Mouse (Mus musculus): ENCODE data around the gene B230118H07Rik. TPM values are rescaled to one million over a fixed set of nuclear protein-coding genes. Genes with fewer than 3 reads are reported as not detected.

The B230118H07Rik gene
- polyA plus RNA-seq, 2 experiments, result 4.8 to 21.3 TPM

DNA sequence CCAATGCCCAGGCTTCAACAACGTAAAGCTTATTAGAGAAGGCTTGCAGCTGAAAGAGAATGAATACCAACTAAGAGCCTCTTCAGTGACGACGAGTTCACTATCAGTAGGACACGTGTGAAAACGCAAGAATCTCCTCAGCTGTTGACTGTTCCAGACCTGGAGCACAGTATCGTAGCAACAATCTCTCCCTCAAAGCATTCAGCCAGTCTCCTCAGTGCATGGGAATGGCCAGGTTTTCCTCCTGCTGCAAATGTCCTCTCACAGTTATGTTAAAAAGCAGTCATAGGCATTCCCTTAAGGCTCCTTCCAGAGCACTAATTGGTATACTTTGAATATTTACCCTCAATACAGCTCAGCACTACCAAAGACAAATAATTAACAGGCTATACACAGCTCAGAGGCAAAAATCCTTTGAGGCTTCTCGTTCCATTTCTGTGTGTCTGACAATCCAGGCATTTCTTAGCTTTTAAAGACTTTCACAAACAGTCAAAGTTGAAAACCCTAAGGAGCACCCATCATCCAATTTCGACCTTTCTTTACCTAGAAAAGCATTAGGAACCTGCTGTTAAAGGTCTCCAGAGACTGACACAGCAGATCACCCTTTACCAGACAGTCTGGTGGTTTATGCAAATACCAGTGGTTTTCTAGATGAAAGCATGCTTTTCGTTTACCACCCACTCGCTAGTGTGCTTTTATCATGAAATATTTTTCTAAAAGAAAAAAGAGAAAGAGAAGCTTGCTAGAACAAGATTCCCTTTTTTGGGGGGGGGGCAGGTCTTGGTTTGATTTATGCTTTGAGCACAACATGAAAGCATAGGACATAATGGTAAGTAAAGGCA is 33.6 kb downstream of the B230118H07Rik start:
- no peak for TF ChIP-seq EP300 (IDR thresholded peaks at IDR 0.05; ENCODE audit: low read depth)

GRCm38 (mm10) chr2:101610861-101611260 is 38.5 kb downstream of the B230118H07Rik start:
- no peaks in the 10 kb centered on the region for H3K27me3 ChIP-seq (ENCODE audit: control insufficient read depth, insufficient read depth, low read length)
- 66% methylated on average over 3 of the region's 3 CpGs for WGBS (ENCODE audit: insufficient replicate concordance)
- TF ChIP-seq CTCF (IDR thresholded peaks at IDR 0.05; ENCODE audit: low read depth) (no peak), EP300 (IDR thresholded peaks at IDR 0.05; ENCODE audit: low read depth) (no peak)
- H3K4me3 ChIP-seq (ENCODE audit: insufficient read depth in 1 of 2, low read depth in 2 of 2, low read length in 2 of 2), result no peak overlapping the region
- H3K4me1 ChIP-seq (replicated peaks; ENCODE audit: control insufficient read depth in 2 of 2, insufficient read depth in 2 of 2, low read length in 1 of 2), result no peaks in the 10 kb centered on the region
- no peak for DNase-seq (ENCODE audit: low read depth in 3 of 3, low spot score in 3 of 3)
- ATAC-seq (ENCODE audit: insufficient read depth), result no peak
- no peaks in the 10 kb centered on the region for H3K9me3 ChIP-seq (ENCODE audit: control insufficient read depth, low read length)
- H3K27ac ChIP-seq, result no peak overlapping the region
- H3K36me3 ChIP-seq (replicated peaks; ENCODE audit: control insufficient read depth, insufficient read depth, low read depth), result no peaks in the 10 kb centered on the region
- H3K4me2 ChIP-seq (ENCODE audit: low read depth), result no peak overlapping the region
- no peak overlapping the region for H3K9ac ChIP-seq (replicated peaks)

More for the DNA sequence above, 33.6 kb downstream of the B230118H07Rik start:
- Histone ChIP-seq H3K4me2 (ENCODE audit: low read depth) (no peak overlapping the region), H3K4me1 (replicated peaks; ENCODE audit: control insufficient read depth in 2 of 2, insufficient read depth in 2 of 2, low read length in 1 of 2) (no peaks in the 10 kb centered on the region), H3K4me3 (ENCODE audit: insufficient read depth in 1 of 2, low read depth in 2 of 2, low read length in 2 of 2) (no peak overlapping the region), H3K9ac (replicated peaks) (no peak overlapping the region), H3K9me3 (ENCODE audit: control insufficient read depth, low read length) (no peaks in the 10 kb centered on the region), H3K36me3 (replicated peaks; ENCODE audit: control insufficient read depth, insufficient read depth, low read depth) (no peaks in the 10 kb centered on the region), H3K27me3 (ENCODE audit: control insufficient read depth, insufficient read depth, low read length) (no peaks in the 10 kb centered on the region), H3K27ac (no peak overlapping the region)
- 57% methylated on average over 10 of the region's 10 CpGs for WGBS (ENCODE audit: insufficient replicate concordance)
- ATAC-seq (ENCODE audit: insufficient read depth), result no peak
- no peak for DNase-seq (ENCODE audit: low read depth in 3 of 3, low spot score in 3 of 3)

GRCm38 (mm10) chr2:101608232-101608894 is 41.0 kb downstream of the B230118H07Rik start:
- H3K4me3 ChIP-seq (ENCODE audit: insufficient read depth in 1 of 2, low read depth in 2 of 2, low read length in 2 of 2), result no peak overlapping the region
- no peaks in the 10 kb centered on the region for H3K36me3 ChIP-seq (replicated peaks; ENCODE audit: control insufficient read depth, insufficient read depth, low read depth)
- no peak overlapping the region for H3K27ac ChIP-seq
- no peak overlapping the region for H3K4me2 ChIP-seq (ENCODE audit: low read depth)
- ATAC-seq (ENCODE audit: insufficient read depth) (peak; percentile 26; the same call in 1 of the 2 replicates), DNase-seq (ENCODE audit: low read depth in 3 of 3, low spot score in 3 of 3) (no peak)
- no peaks in the 10 kb centered on the region for H3K9me3 ChIP-seq (ENCODE audit: control insufficient read depth, low read length)
- 62% methylated on average over 7 of the region's 7 CpGs for WGBS (ENCODE audit: insufficient replicate concordance)
- H3K4me1 ChIP-seq (replicated peaks; ENCODE audit: control insufficient read depth in 2 of 2, insufficient read depth in 2 of 2, low read length in 1 of 2), result no peaks in the 10 kb centered on the region
- H3K27me3 ChIP-seq (ENCODE audit: control insufficient read depth, insufficient read depth, low read length), result no peaks in the 10 kb centered on the region
- TF ChIP-seq CTCF (IDR thresholded peaks at IDR 0.05; ENCODE audit: low read depth), result no peak
- no peak for TF ChIP-seq EP300 (IDR thresholded peaks at IDR 0.05; ENCODE audit: low read depth)
- no peak overlapping the region for H3K9ac ChIP-seq (replicated peaks)

DNA sequence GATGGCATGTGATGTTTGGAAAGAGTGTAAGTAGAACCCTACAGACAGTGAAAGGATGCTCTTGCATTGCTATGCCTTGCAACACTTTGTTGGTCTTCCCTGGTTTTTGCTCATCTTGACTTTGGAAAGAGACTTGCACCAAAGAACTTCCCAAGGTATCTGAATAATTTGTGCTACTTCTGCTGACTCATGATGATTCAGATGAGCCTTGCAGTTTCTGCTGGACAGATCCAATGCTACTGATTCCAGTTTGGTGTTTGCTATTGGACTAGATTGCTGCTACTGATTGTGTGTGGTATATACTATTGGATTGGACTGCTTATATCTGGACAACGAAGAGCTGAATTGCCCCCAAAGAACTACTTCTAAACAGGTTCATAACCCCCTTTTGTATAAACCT is 46.2 kb downstream of the B230118H07Rik start:
- no peak overlapping the region for H3K9ac ChIP-seq (replicated peaks)
- H3K36me3 ChIP-seq (replicated peaks; ENCODE audit: control insufficient read depth, insufficient read depth, low read depth), result no peaks in the 10 kb centered on the region
- ATAC-seq (ENCODE audit: insufficient read depth) (no peak), DNase-seq (ENCODE audit: low read depth in 3 of 3, low spot score in 3 of 3) (peak in 1 of 3 experiments; percentile 3)
- no peaks in the 10 kb centered on the region for H3K27me3 ChIP-seq (ENCODE audit: control insufficient read depth, insufficient read depth, low read length)
- TF ChIP-seq CTCF (IDR thresholded peaks at IDR 0.05; ENCODE audit: low read depth) (no peak), EP300 (IDR thresholded peaks at IDR 0.05; ENCODE audit: low read depth) (no peak)
- H3K27ac ChIP-seq, result no peak overlapping the region
- H3K9me3 ChIP-seq (ENCODE audit: control insufficient read depth, low read length), result no peaks in the 10 kb centered on the region
- H3K4me3 ChIP-seq (ENCODE audit: insufficient read depth in 1 of 2, low read depth in 2 of 2, low read length in 2 of 2), result no peak overlapping the region
- WGBS (ENCODE audit: insufficient replicate concordance), result 60% methylated on average over 1 of the region's 1 CpGs
- no peak overlapping the region for H3K4me2 ChIP-seq (ENCODE audit: low read depth)
- H3K4me1 ChIP-seq (replicated peaks; ENCODE audit: control insufficient read depth in 2 of 2, insufficient read depth in 2 of 2, low read length in 1 of 2), result no peaks in the 10 kb centered on the region

GRCm38 (mm10) chr2:101600703-101601102 is 48.6 kb downstream of the B230118H07Rik start:
- no peaks in the 10 kb centered on the region for H3K27me3 ChIP-seq (ENCODE audit: control insufficient read depth, insufficient read depth, low read length)
- TF ChIP-seq EP300 (IDR thresholded peaks at IDR 0.05; ENCODE audit: low read depth), result no peak
- TF ChIP-seq CTCF (IDR thresholded peaks at IDR 0.05; ENCODE audit: low read depth), result no peak
- H3K9me3 ChIP-seq (ENCODE audit: control insufficient read depth, low read length), result no peaks in the 10 kb centered on the region
- H3K9ac ChIP-seq (replicated peaks), result no peak overlapping the region
- no peak overlapping the region for H3K27ac ChIP-seq
- ATAC-seq (ENCODE audit: insufficient read depth), result no peak
- no peaks in the 10 kb centered on the region for H3K4me1 ChIP-seq (replicated peaks; ENCODE audit: control insufficient read depth in 2 of 2, insufficient read depth in 2 of 2, low read length in 1 of 2)
- H3K4me2 ChIP-seq (ENCODE audit: low read depth), result no peak overlapping the region
- H3K36me3 ChIP-seq (replicated peaks; ENCODE audit: control insufficient read depth, insufficient read depth, low read depth), result no peaks in the 10 kb centered on the region
- WGBS (ENCODE audit: insufficient replicate concordance), result 44% methylated on average over 8 of the region's 8 CpGs
- no peak for DNase-seq (ENCODE audit: low read depth in 3 of 3, low spot score in 3 of 3)
- H3K4me3 ChIP-seq (ENCODE audit: insufficient read depth in 1 of 2, low read depth in 2 of 2, low read length in 2 of 2), result no peak overlapping the region

Measured in liver, embryonic 14.5 days (tissue).